Mouse (Mus musculus) forebrain, embryonic 13.5 days (tissue): Measurements from ENCODE around the gene Cyp11a1. TPM values are rescaled to one million over a fixed set of nuclear protein-coding genes. Genes with fewer than 3 reads are reported as not detected.

Source experiments
- ATAC-seq: fragments of 200-750 bp; cut with Nextera tagmentation; 2 replicates; pipeline ENCODE4 v1.8.0; 2017
- H3K27ac ChIP-seq: fragments of 300-500 bp; sonication (generic); 2 replicates; pipeline ENCODE4 v1.5.1; 2015; ENCODE audit warnings: inconsistent platforms, mild to moderate bottlenecking, moderate library complexity
- H3K27me3 ChIP-seq: fragments of 300-500 bp; sonication (generic); 2 replicates; pipeline ENCODE4 v1.6.1; 2015; ENCODE audit warnings: mild to moderate bottlenecking, inconsistent platforms
- H3K36me3 ChIP-seq: fragments of 300-500 bp; sonication (generic); 2 replicates; pipeline ENCODE4 v1.6.1; 2015; ENCODE audit warnings: mild to moderate bottlenecking, inconsistent platforms; ENCODE audit not compliant: poor library complexity, severe bottlenecking
- H3K4me1 ChIP-seq: fragments of 300-500 bp; sonication (generic); 2 replicates; pipeline ENCODE4 v1.6.1; 2015; ENCODE audit warnings: inconsistent platforms
- H3K4me2 ChIP-seq: fragments of 300-500 bp; sonication (generic); 2 replicates; pipeline ENCODE4 v1.6.1; 2015; ENCODE audit warnings: inconsistent platforms, mild to moderate bottlenecking, moderate library complexity
- H3K4me3 ChIP-seq: fragments of 300-500 bp; sonication (generic); 2 replicates; pipeline ENCODE4 v1.5.1; 2015; ENCODE audit warnings: mild to moderate bottlenecking, inconsistent platforms
- H3K9ac ChIP-seq: fragments of 300-500 bp; sonication (generic); 2 replicates; pipeline ENCODE4 v1.6.1; 2015; ENCODE audit warnings: mild to moderate bottlenecking, inconsistent platforms
- H3K9me3 ChIP-seq: fragments of 300-500 bp; sonication (generic); replicated peaks from 2 replicates; pipeline ENCODE4 v1.6.1; 2016; ENCODE audit warnings: inconsistent platforms
- WGBS: fragments of 180-500 bp; shearing (Covaris S2); methylation state at CpG from one replicate; pipeline ENCODE4 v1.1.7; 2015; 5-methylcytosine and 5-hydroxymethylcytosine counted together
- polyA plus RNA-seq: library from polyadenylated mRNA; unstranded; fragments of >200 nt; fragmentation: Nextera tagmentation; extraction: Ambion mirVana; gene quantifications from 2 replicates; pipeline ENCODE4 v1.2.1, GENCODE M21; 2015

Gene Cyp11a1
- polyA plus RNA-seq, 1 experiment from 2014 or later: 0.23 TPM

- H3K27ac ChIP-seq: no peak overlapping the region
Measured at GRCm38 (mm10) chr9:57965281-57966185, 40.7 kb upstream of the Cyp11a1 start.

DNA sequence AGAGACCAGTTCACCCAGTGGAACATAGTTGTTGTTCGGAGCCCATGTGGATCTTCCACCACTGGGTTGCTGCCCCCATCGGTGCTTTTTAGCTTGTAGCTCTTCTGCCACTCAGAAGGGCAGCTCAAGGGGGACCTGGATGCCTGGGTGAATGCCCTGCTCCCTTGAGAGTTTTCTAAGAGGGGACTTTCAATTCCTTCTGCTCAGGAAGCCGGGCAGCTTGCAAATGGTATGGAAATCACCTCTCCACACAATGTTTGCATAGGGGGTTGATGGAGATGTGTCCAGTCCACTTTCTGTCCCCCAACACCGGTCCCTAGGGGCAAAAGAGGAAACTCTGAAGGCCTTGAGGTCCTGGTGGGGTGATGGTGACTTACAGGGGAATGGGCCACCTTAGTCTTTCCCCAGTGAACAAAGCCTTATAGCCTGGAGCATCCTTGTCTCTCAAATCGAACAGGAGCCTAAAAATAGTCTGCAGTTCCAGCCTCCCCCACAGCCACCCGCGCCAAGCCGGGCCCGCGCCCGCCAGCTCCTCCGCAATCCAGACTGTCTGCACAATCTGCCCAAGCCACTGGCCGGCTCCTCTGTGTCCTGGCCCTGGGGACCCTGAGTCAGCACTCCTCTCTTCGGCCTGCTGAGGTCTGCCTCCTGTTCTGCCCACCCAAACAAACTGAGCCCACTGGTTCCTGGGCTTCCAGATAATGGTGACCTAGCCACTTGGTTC, 38.8 kb upstream of the Cyp11a1 start:
- H3K9ac ChIP-seq: no peak overlapping the region
- H3K36me3 ChIP-seq: peaks cover 5% of the 10 kb centered on the region
- H3K4me3 ChIP-seq: no peak overlapping the region
- no peaks in the 10 kb centered on the region for H3K27me3 ChIP-seq
- 86% methylated on average over 14 of the region's 14 CpGs for WGBS
- ATAC-seq: no peak
- H3K9me3 ChIP-seq: no peaks in the 10 kb centered on the region
- H3K4me2 ChIP-seq: no peak overlapping the region
- no peak overlapping the region for H3K27ac ChIP-seq
- H3K4me1 ChIP-seq: no peaks in the 10 kb centered on the region

More at GRCm38 (mm10) chr9:57965281-57966185, 40.7 kb upstream of the Cyp11a1 start:
- no peaks in the 10 kb centered on the region for H3K27me3 ChIP-seq
- 75% methylated on average over 12 of the region's 12 CpGs for WGBS
- no peaks in the 10 kb centered on the region for H3K4me1 ChIP-seq
- no peak overlapping the region for H3K9ac ChIP-seq
- H3K36me3 ChIP-seq: peaks cover 21% of the 10 kb centered on the region
- no peaks in the 10 kb centered on the region for H3K9me3 ChIP-seq
- no peak overlapping the region for H3K4me3 ChIP-seq
- ATAC-seq: no peak
- H3K4me2 ChIP-seq: no peak overlapping the region

- H3K27ac ChIP-seq: no peak overlapping the region
- no peaks in the 10 kb centered on the region for H3K36me3 ChIP-seq
- H3K4me1 ChIP-seq: no peaks in the 10 kb centered on the region
- H3K9ac ChIP-seq: no peak overlapping the region
- H3K9me3 ChIP-seq: no peaks in the 10 kb centered on the region
- no peaks in the 10 kb centered on the region for H3K27me3 ChIP-seq
- H3K4me3 ChIP-seq: no peak overlapping the region
- 91% methylated on average over 9 of the region's 9 CpGs for WGBS
- no peak overlapping the region for H3K4me2 ChIP-seq
- ATAC-seq: no peak
Measured at GRCm38 (mm10) chr9:57968166-57968771, 37.9 kb upstream of the Cyp11a1 start.

GRCm38 (mm10) chr9:57968783-57969542, 37.2 kb upstream of the Cyp11a1 start:
- no peak for ATAC-seq
- WGBS: 91% methylated on average over 8 of the region's 8 CpGs
- Histone ChIP-seq H3K9me3 (no peaks in the 10 kb centered on the region), H3K4me2 (no peak overlapping the region), H3K4me1 (no peaks in the 10 kb centered on the region), H3K27me3 (no peaks in the 10 kb centered on the region), H3K36me3 (no peaks in the 10 kb centered on the region), H3K9ac (no peak overlapping the region), H3K27ac (no peak overlapping the region), H3K4me3 (no peak overlapping the region)

DNA sequence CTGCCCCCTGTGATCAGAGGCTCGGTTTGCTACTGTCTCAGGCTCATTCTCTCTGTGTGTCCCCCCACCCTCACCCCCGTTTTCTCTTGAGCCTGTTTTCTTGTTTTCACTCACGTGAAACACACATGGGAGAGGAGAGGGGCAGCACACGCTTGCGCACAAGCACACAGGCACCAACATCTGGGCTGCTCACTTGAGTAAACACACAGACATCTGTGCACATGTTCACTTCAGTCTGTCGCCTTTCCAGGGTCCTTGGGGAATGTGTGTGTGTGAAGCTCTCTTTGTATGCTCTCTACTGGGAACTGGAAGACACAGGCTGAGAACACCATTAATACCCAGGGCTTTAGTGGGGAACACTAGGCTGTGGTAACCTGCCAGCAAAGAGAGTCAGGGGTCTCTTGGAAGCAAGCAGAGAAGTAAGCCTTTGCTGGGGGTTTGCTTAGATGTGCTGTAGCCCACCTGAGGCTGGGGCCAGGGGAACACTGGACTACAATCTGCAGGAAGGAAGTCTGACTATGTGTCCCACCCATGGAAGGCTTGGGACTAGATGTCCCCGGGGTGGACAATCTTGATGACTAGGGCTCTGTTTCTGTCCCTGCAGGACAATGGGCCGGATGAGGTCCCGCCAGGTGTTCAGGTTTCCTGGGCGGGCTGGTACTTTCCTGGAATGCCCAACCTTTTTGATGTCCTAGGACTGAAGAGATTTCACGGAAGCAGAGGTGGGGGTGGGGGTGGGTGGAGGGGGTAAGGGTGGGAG, 36.3 kb upstream of the Cyp11a1 start:
- H3K4me1 ChIP-seq: no peaks in the 10 kb centered on the region
- no peak for ATAC-seq
- no peaks in the 10 kb centered on the region for H3K36me3 ChIP-seq
- 87% methylated on average over 11 of the region's 11 CpGs for WGBS
- no peak overlapping the region for H3K9ac ChIP-seq
- H3K4me2 ChIP-seq: no peak overlapping the region
- no peak overlapping the region for H3K4me3 ChIP-seq
- no peaks in the 10 kb centered on the region for H3K9me3 ChIP-seq
- no peak overlapping the region for H3K27ac ChIP-seq
- H3K27me3 ChIP-seq: no peaks in the 10 kb centered on the region

- no peaks in the 10 kb centered on the region for H3K4me1 ChIP-seq
- no peak overlapping the region for H3K4me2 ChIP-seq
- 96% methylated on average over 5 of the region's 5 CpGs for WGBS
- no peaks in the 10 kb centered on the region for H3K9me3 ChIP-seq
- H3K27ac ChIP-seq: no peak overlapping the region
- H3K36me3 ChIP-seq: no peaks in the 10 kb centered on the region
- ATAC-seq: no peak
- no peaks in the 10 kb centered on the region for H3K27me3 ChIP-seq
- no peak overlapping the region for H3K9ac ChIP-seq
- no peak overlapping the region for H3K4me3 ChIP-seq
Measured at GRCm38 (mm10) chr9:57971413-57971812, 34.8 kb upstream of the Cyp11a1 start.

GRCm38 (mm10) chr9:57972141-57972591, 34.0 kb upstream of the Cyp11a1 start:
- no peak for ATAC-seq
- H3K27me3 ChIP-seq: no peaks in the 10 kb centered on the region
- no peak overlapping the region for H3K9ac ChIP-seq
- WGBS: 73% methylated on average over 9 of the region's 9 CpGs
- no peaks in the 10 kb centered on the region for H3K36me3 ChIP-seq
- H3K4me1 ChIP-seq: no peaks in the 10 kb centered on the region
- no peak overlapping the region for H3K4me3 ChIP-seq
- no peak overlapping the region for H3K27ac ChIP-seq
- no peaks in the 10 kb centered on the region for H3K9me3 ChIP-seq
- no peak overlapping the region for H3K4me2 ChIP-seq

GRCm38 (mm10) chr9:57972776-57973439, 33.3 kb upstream of the Cyp11a1 start:
- H3K9me3 ChIP-seq: no peaks in the 10 kb centered on the region
- H3K9ac ChIP-seq: no peak overlapping the region
- no peaks in the 10 kb centered on the region for H3K27me3 ChIP-seq
- no peak overlapping the region for H3K27ac ChIP-seq
- H3K36me3 ChIP-seq: no peaks in the 10 kb centered on the region
- ATAC-seq: no peak
- H3K4me2 ChIP-seq: no peak overlapping the region
- 70% methylated on average over 9 of the region's 9 CpGs for WGBS
- no peaks in the 10 kb centered on the region for H3K4me1 ChIP-seq
- no peak overlapping the region for H3K4me3 ChIP-seq

GRCm38 (mm10) chr9:57973440-57974066, 32.7 kb upstream of the Cyp11a1 start:
- Histone ChIP-seq H3K4me1 (no peaks in the 10 kb centered on the region), H3K9me3 (no peaks in the 10 kb centered on the region), H3K36me3 (no peaks in the 10 kb centered on the region), H3K4me2 (no peak overlapping the region), H3K27me3 (no peaks in the 10 kb centered on the region), H3K27ac (no peak overlapping the region), H3K4me3 (no peak overlapping the region), H3K9ac (no peak overlapping the region)
- WGBS: 82% methylated on average over 6 of the region's 6 CpGs
- ATAC-seq: no peak

DNA sequence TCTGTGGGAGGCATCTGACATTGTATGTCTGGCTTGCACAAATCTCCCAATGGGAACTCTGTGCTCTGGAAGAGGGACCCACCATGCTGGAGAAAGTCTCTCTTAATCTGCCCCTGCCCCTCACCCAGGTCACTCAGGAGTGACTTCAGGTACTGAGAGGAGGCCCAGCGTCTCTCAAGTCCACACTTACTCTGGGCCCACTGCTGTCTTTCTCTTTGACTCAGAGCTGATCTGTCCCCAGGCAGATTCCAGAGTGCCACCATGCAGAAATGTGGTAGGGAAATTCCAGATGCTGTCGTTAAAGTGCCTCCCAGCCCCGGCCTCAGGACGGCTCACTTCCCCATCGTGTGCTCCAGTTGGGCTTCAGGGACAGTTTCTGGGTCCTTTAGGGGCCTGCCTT, 32.0 kb upstream of the Cyp11a1 start:
- Histone ChIP-seq H3K9me3 (no peaks in the 10 kb centered on the region), H3K4me3 (no peak overlapping the region), H3K4me2 (no peak overlapping the region), H3K9ac (no peak overlapping the region), H3K27me3 (no peaks in the 10 kb centered on the region), H3K27ac (no peak overlapping the region), H3K36me3 (no peaks in the 10 kb centered on the region), H3K4me1 (no peaks in the 10 kb centered on the region)
- ATAC-seq: no peak
- WGBS: 76% methylated on average over 5 of the region's 5 CpGs
